Mouse (Mus musculus): ENCODE data around the gene Card6.

- TF ChIP-seq CTCF (IDR thresholded peaks at IDR 0.05; ENCODE audit: extremely low read depth, insufficient read length, insufficient replicate concordance, low read depth, low read length) (no peak), POLR2A (IDR thresholded peaks at IDR 0.05; ENCODE audit: low read depth, low read length) (no peak)
Observed at GRCm38 (mm10) chr15:5139863-5140262, 31.5 kb upstream of the Card6 start.
